Mouse (Mus musculus): ENCODE measurements around the gene Gja4.

The Gja4 gene

DNA sequence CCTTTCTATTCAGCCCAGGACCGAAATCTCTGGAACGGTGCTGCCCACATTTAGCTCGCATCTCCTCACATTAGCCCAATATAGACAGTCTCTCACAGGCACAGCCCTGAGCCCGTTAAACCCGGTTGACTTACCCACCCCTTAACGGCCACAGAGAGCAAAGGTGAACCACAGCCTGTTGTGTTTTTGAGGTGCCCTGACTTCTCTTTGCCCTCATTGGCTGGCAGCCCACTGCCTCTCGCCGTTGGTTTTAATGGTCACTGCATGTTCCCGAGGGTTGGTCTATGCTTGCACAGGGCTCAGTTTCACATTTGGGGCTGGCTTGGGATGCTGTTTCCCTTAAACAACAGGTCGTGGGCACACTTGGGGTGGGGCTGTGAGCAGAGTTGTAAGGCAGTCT is 10.5 kb upstream of the Gja4 start:
- no peak for DNase-seq (ENCODE audit: low read depth, low spot score)

GRCm38 (mm10) chr4:127323651-127324050 is 9.8 kb upstream of the Gja4 start:
- DNase-seq (ENCODE audit: low read depth, low spot score) = no peak

- DNase-seq (ENCODE audit: low read depth, low spot score) = peak; percentile 84
Measured at GRCm38 (mm10) chr4:127319613-127320012, 5.8 kb upstream of the Gja4 start.

- peak; percentile 56 for DNase-seq (ENCODE audit: low read depth, low spot score)
Measured at GRCm38 (mm10) chr4:127317143-127317542, 3.3 kb upstream of the Gja4 start.

- DNase-seq (ENCODE audit: low read depth, low spot score) = no peak
Measured at GRCm38 (mm10) chr4:127315753-127316152, 1.9 kb upstream of the Gja4 start.

DNA sequence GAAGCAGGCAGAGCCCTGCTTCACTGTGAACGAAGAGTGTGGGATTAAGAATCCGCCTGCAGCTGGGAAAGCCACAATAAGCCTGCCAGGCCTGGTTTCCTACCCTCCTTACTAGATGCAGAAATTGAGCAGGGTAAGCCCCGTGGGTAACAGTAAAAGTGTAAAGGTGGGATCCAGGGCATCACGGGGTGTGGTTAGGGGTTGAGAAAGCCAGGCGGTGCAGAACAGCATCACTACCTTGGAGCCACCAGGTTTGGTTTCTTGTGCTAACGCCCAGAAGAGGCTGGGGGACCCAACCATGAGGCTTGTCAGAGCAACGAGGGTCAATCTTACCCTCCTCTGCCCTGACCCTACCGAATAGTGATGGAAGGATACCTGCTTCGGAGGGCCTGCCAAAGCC is 746 bp upstream of the Gja4 start:
- no peak for DNase-seq (ENCODE audit: low read depth, low spot score)

DNA sequence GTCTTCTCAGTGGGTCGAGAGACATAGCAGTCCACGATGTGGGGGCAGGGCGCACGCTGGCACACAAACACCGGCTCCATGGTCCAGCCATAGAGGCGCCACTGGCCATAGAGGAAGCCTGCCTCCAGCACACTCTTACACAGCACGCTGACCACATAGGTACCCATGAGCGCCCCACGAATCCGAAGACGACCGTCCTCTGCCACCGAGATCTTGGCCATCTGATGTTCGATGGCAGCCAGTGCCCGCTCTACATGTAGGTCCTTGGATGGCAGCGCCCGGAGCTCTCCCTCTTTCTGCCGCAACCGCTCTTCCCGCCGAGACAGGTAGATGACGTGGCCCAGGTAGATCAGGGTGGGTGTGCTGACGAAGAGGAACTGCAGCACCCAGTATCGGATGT is 1.5 kb downstream of the Gja4 start:
- DNase-seq (ENCODE audit: low read depth, low spot score) = no peak

- no peak for DNase-seq (ENCODE audit: low read depth, low spot score)
Measured at GRCm38 (mm10) chr4:127311561-127311960, 2.3 kb downstream of the Gja4 start.

DNA sequence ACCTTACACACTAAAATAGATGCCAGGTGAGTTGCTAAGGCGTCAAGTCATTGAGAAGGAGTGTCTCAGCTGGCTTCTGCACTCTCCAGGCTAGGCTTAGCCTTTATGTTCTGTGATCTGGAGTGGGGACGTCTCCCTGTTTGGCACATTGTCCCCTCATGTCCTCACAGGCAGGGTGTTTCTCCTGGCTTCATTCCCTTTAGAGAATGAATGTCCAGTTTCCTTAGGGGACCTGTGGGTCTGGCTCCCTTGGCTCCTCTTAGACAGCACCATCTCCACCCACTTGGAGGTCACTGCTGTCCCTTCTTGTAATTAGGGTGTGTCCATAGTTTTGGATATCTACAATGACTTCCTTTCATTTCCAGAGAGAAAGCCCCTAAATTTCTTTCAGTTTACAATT is 6.9 kb downstream of the Gja4 start:
- DNase-seq (ENCODE audit: low read depth, low spot score) = no peak

GRCm38 (mm10) chr4:127303796-127304195 is 10.0 kb downstream of the Gja4 start:
- no peak for DNase-seq (ENCODE audit: low read depth, low spot score)

GRCm38 (mm10) chr4:127300503-127300902 is 13.3 kb downstream of the Gja4 start:
- no peak for DNase-seq (ENCODE audit: low read depth, low spot score)

DNA sequence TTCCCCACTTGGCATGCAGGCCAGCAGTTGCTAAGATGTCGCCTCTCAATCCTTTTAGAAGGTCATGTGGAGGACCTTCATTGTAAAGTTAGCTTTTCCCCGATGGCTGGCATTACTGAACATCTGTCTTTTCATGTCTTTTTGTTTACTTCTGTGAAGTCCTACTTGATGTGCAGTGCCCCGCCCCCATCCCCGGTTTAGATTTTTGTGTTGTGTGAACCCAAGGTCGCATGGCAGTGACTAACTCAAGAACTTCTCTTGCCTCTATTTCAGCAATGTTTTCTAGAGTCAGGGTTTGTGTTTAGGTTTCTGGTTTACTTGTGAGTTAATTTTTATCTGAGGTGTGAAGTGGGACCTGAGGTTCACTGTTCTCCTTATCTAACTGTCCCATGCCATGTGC is 21.2 kb downstream of the Gja4 start:
- DNase-seq (ENCODE audit: low read depth, low spot score) = no peak

- DNase-seq (ENCODE audit: low read depth, low spot score) = no peak
Measured at GRCm38 (mm10) chr4:127289039-127289548, 24.7 kb downstream of the Gja4 start.

- no peak for DNase-seq (ENCODE audit: low read depth, low spot score)
Measured at GRCm38 (mm10) chr4:127286907-127287306, 26.9 kb downstream of the Gja4 start.

GRCm38 (mm10) chr4:127279241-127279640 is 34.6 kb downstream of the Gja4 start:
- DNase-seq (ENCODE audit: low read depth, low spot score) = no peak

- DNase-seq (ENCODE audit: low read depth, low spot score) = no peak
Measured at GRCm38 (mm10) chr4:127278451-127279001, 35.3 kb downstream of the Gja4 start.

- DNase-seq (ENCODE audit: low read depth, low spot score) = no peak
Measured at GRCm38 (mm10) chr4:127264183-127264554, 49.7 kb downstream of the Gja4 start.

- no peak for DNase-seq (ENCODE audit: low read depth, low spot score)
Measured at GRCm38 (mm10) chr4:127263438-127264182, 50.2 kb downstream of the Gja4 start.

- DNase-seq (ENCODE audit: low read depth, low spot score) = no peak
Measured at GRCm38 (mm10) chr4:127261601-127262000, 52.2 kb downstream of the Gja4 start.
